Mouse (Mus musculus): Measurements from ENCODE around the gene Nfia. TPM values are rescaled to one million over a fixed set of nuclear protein-coding genes. Genes with fewer than 3 reads are reported as not detected.

The Nfia gene
- polyA plus RNA-seq, 1 experiment from 2014 or later, result 88.3 TPM

DNA sequence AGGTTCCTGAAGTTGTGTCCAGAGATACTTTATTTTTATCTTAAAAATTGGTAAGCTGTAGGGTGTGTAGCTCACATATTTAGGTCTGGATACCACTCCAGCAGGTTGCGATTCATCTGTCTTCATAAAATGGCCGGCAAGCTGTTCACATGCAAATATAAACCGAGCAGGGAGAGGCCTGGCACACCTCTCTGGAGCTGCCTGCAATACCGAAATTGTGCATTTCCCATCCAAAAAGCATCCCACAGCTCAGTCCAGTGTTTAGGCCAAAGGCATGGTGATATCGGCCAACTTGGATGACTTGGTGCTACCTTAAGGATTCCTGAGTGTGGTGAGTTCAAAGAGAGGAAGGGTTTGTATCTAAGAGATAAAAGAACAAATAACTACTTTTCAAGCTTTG lies 185.6 kb downstream of the Nfia start:
- H3K9ac ChIP-seq (replicated peaks; ENCODE audit: low read depth, low read length), result no peak overlapping the region
- H3K27me3 ChIP-seq (replicated peaks; ENCODE audit: control insufficient read depth, insufficient read depth, low read length), result no peaks in the 10 kb centered on the region
- peaks cover 10% of the 10 kb centered on the region for H3K4me1 ChIP-seq (replicated peaks; ENCODE audit: control insufficient read depth, insufficient read depth, low read length)
- no peaks in the 10 kb centered on the region for H3K36me3 ChIP-seq (ENCODE audit: control insufficient read depth, insufficient read depth)
- no peaks in the 10 kb centered on the region for H3K9me3 ChIP-seq (ENCODE audit: control insufficient read depth, low read length)
- H3K27ac ChIP-seq (ENCODE audit: low read length), result no peak overlapping the region
- no peak overlapping the region for H3K4me3 ChIP-seq (replicated peaks; ENCODE audit: low read length)
- no peak overlapping the region for H3K4me2 ChIP-seq (ENCODE audit: low read length)
- WGBS, result 61% methylated on average over 5 of the region's 5 CpGs
- 0 out of 2 replicates have a peak, but pooled peaks have one; percentile 49 for ATAC-seq

DNA sequence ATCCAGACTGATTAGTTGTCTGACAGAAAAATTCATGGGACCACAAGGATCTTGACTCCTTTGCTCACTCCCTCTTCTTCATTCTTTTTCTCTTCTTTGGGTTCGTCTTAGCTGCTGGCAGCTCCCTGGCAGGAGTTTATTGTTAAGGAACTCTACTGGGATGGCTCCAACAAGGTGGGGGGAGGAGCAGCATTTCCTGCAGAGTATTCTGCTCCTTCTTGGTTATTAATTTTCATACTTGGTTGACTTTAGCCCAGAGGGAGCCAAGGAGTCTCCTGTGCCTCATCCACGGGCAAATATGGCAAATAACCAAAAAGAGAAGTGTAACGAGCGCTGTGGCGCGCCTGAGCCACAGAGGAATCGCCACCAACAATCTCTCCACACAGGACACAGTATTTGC lies 190.3 kb downstream of the Nfia start:
- H3K9ac ChIP-seq (replicated peaks; ENCODE audit: low read depth, low read length), result no peak overlapping the region
- 70% methylated on average over 7 of the region's 7 CpGs for WGBS
- no peaks in the 10 kb centered on the region for H3K36me3 ChIP-seq (ENCODE audit: control insufficient read depth, insufficient read depth)
- no peaks in the 10 kb centered on the region for H3K9me3 ChIP-seq (ENCODE audit: control insufficient read depth, low read length)
- H3K4me2 ChIP-seq (ENCODE audit: low read length), result no peak overlapping the region
- no peaks in the 10 kb centered on the region for H3K27me3 ChIP-seq (replicated peaks; ENCODE audit: control insufficient read depth, insufficient read depth, low read length)
- no peak overlapping the region for H3K27ac ChIP-seq (ENCODE audit: low read length)
- peaks cover 3% of the 10 kb centered on the region; the same call in 1 of the 2 replicates for H3K4me1 ChIP-seq (replicated peaks; ENCODE audit: control insufficient read depth, insufficient read depth, low read length)
- ATAC-seq, result no peak
- H3K4me3 ChIP-seq (replicated peaks; ENCODE audit: low read length), result no peak overlapping the region

DNA sequence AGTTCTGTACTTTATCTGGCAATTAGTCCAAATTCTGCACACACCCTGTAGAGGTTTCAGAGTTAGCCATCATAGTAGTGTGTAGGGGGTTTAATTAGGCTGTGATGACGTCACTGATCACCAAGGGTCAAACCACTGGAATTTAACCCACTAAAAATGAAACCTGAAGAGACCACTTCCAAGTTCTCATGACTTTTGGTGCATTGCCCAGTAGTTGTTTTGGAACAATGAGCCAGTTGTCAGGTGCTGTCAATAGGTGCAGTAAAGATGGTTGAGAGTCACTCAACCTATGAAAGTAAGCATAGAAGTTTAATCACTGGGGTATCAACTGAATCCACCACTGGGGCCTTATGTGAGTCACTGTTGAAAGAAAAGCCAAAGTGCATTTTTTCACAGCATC lies 191.4 kb downstream of the Nfia start:
- H3K27ac ChIP-seq (ENCODE audit: low read length), result no peak overlapping the region
- 43% methylated on average over 1 of the region's 1 CpGs for WGBS
- ATAC-seq, result no peak
- H3K27me3 ChIP-seq (replicated peaks; ENCODE audit: control insufficient read depth, insufficient read depth, low read length), result no peaks in the 10 kb centered on the region
- no peak overlapping the region for H3K4me2 ChIP-seq (ENCODE audit: low read length)
- no peak overlapping the region for H3K9ac ChIP-seq (replicated peaks; ENCODE audit: low read depth, low read length)
- no peak overlapping the region for H3K4me3 ChIP-seq (replicated peaks; ENCODE audit: low read length)
- H3K9me3 ChIP-seq (ENCODE audit: control insufficient read depth, low read length), result no peaks in the 10 kb centered on the region
- no peaks in the 10 kb centered on the region for H3K36me3 ChIP-seq (ENCODE audit: control insufficient read depth, insufficient read depth)
- no peaks in the 10 kb centered on the region for H3K4me1 ChIP-seq (replicated peaks; ENCODE audit: control insufficient read depth, insufficient read depth, low read length)

DNA sequence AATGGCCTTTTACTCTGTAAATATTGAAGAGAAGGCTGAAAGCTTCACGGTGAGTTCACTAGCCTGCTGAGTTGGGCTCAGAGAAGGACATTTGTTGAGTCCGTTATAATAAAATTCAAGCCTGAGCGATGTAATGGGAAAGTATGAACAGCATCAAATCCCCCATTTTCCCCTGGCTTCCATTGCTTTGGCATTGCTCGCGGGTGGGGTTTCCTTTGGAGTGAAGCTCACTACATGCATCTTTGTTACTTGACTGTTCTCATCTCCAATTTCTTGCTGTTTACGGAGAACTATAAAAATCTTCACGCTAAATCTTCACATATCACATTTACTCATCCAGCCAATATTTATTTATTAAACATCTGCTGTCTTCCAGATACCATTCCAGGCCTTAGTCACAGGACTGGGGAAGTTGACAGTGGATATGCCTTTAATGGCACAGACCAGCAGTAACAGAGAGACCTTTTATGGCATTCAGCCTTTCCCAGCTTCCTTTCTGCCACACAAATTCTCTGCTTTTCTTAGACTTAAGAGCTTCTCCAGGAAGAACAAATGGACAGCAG lies 196.3 kb downstream of the Nfia start:
- 80% methylated on average over 7 of the region's 7 CpGs for WGBS
- Histone ChIP-seq H3K9ac (replicated peaks; ENCODE audit: low read depth, low read length) (no peak overlapping the region), H3K4me1 (replicated peaks; ENCODE audit: control insufficient read depth, insufficient read depth, low read length) (peaks cover 6% of the 10 kb centered on the region; the same call in 1 of the 2 replicates), H3K27me3 (replicated peaks; ENCODE audit: control insufficient read depth, insufficient read depth, low read length) (no peaks in the 10 kb centered on the region), H3K36me3 (ENCODE audit: control insufficient read depth, insufficient read depth) (no peaks in the 10 kb centered on the region), H3K9me3 (ENCODE audit: control insufficient read depth, low read length) (no peaks in the 10 kb centered on the region), H3K4me3 (replicated peaks; ENCODE audit: low read length) (no peak overlapping the region), H3K27ac (ENCODE audit: low read length) (no peak overlapping the region), H3K4me2 (ENCODE audit: low read length) (no peak overlapping the region)
- no peak for ATAC-seq

DNA sequence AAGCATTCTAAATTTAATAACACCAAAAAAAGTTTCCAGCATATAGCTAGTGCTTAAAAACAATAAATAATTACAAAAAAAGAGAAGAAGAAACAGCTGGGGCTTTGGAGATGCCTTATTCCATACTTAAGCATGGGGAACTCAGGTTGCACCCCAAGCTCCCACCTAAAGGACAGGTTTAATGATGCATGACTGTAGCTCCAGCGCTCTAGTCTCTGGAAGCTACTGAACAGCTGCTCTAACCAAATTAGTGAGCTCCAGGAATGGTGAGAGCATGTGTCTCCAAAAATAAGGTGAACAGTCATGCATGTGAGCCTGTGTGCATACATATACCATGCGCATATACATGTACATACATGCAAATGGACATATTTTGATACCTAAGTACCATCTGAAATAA lies 200.5 kb downstream of the Nfia start:
- Histone ChIP-seq H3K27ac (ENCODE audit: low read length) (no peak overlapping the region), H3K4me2 (ENCODE audit: low read length) (no peak overlapping the region), H3K9me3 (ENCODE audit: control insufficient read depth, low read length) (no peaks in the 10 kb centered on the region), H3K4me1 (replicated peaks; ENCODE audit: control insufficient read depth, insufficient read depth, low read length) (peaks cover 6% of the 10 kb centered on the region), H3K4me3 (replicated peaks; ENCODE audit: low read length) (no peak overlapping the region), H3K27me3 (replicated peaks; ENCODE audit: control insufficient read depth, insufficient read depth, low read length) (no peaks in the 10 kb centered on the region), H3K36me3 (ENCODE audit: control insufficient read depth, insufficient read depth) (no peaks in the 10 kb centered on the region), H3K9ac (replicated peaks; ENCODE audit: low read depth, low read length) (no peak overlapping the region)
- 87% methylated on average over 2 of the region's 2 CpGs for WGBS
- ATAC-seq, result no peak

DNA sequence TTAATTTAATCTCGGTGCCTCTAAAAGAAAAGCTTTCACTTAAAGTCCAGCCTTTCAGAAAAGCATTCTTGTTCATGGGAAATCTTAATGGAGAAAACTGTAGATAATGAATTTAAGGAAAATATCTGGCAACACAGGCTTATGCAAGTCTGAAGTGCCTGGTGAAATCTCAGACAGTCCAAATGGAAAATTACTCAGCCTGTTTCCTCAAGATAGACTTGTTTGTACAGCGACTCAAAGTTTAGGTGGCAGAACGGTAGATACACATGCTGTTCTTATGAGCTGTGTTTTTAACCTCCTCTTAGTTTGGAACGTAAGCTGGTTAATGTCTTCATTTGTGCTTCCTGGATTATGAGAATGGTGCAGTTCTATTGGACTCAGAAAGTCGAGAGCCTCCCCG lies 201.5 kb downstream of the Nfia start:
- Histone ChIP-seq H3K9me3 (ENCODE audit: control insufficient read depth, low read length) (no peaks in the 10 kb centered on the region), H3K4me2 (ENCODE audit: low read length) (no peak overlapping the region), H3K36me3 (ENCODE audit: control insufficient read depth, insufficient read depth) (no peaks in the 10 kb centered on the region), H3K4me1 (replicated peaks; ENCODE audit: control insufficient read depth, insufficient read depth, low read length) (peaks cover 6% of the 10 kb centered on the region), H3K27ac (ENCODE audit: low read length) (no peak overlapping the region), H3K4me3 (replicated peaks; ENCODE audit: low read length) (no peak overlapping the region), H3K9ac (replicated peaks; ENCODE audit: low read depth, low read length) (no peak overlapping the region), H3K27me3 (replicated peaks; ENCODE audit: control insufficient read depth, insufficient read depth, low read length) (no peaks in the 10 kb centered on the region)
- no peak for ATAC-seq
- 86% methylated on average over 6 of the region's 6 CpGs for WGBS

DNA sequence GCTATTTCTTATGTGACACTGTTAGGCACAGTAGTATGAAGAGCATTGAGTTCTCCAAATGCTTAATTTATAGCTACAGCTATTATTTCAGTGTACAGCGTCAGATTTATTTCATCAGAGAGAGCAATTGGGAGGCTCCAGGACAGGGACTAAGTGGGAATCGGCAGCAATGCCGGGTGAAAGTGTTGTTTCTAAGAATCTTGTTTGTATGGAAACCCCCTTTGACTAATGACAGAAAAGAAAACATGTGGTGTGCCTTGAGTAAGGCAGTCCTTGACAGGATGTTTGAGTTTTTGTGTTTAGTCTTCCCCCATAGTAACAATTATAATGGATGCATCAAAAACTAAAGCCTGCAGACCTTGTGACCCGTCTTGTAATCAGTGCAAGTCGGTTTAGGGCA lies 204.4 kb downstream of the Nfia start:
- no peaks in the 10 kb centered on the region; the same call in 1 of the 2 replicates for H3K4me1 ChIP-seq (replicated peaks; ENCODE audit: control insufficient read depth, insufficient read depth, low read length)
- 60% methylated on average over 5 of the region's 5 CpGs for WGBS
- H3K9ac ChIP-seq (replicated peaks; ENCODE audit: low read depth, low read length), result no peak overlapping the region
- H3K4me2 ChIP-seq (ENCODE audit: low read length), result no peak overlapping the region
- no peaks in the 10 kb centered on the region for H3K36me3 ChIP-seq (ENCODE audit: control insufficient read depth, insufficient read depth)
- no peaks in the 10 kb centered on the region for H3K9me3 ChIP-seq (ENCODE audit: control insufficient read depth, low read length)
- no peak for ATAC-seq
- no peak overlapping the region for H3K4me3 ChIP-seq (replicated peaks; ENCODE audit: low read length)
- H3K27ac ChIP-seq (ENCODE audit: low read length), result no peak overlapping the region
- H3K27me3 ChIP-seq (replicated peaks; ENCODE audit: control insufficient read depth, insufficient read depth, low read length), result no peaks in the 10 kb centered on the region

DNA sequence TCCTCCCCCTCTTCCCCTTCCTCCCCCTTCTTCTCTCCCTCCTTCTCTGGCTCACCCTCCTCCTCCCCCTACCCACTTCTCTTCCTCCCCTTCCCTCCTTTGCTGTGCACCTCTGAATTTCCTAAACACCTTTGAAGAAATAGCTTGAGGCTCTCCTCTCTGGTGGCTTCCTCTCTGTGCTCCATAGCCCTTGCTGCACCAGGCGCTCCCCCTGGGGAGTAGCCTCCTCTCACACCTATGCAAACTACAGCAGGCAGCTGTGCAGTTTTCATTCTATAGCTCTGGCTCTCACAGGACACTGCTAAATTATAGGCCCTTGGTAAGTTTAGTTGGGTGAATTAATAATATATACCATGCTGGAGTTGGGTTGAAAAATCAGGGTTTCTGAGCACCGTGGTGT lies 211.8 kb downstream of the Nfia start:
- no peak overlapping the region for H3K27ac ChIP-seq (ENCODE audit: low read length)
- WGBS, result 89% methylated on average over 2 of the region's 2 CpGs
- H3K27me3 ChIP-seq (replicated peaks; ENCODE audit: control insufficient read depth, insufficient read depth, low read length), result no peaks in the 10 kb centered on the region
- H3K9me3 ChIP-seq (ENCODE audit: control insufficient read depth, low read length), result no peaks in the 10 kb centered on the region
- no peak for ATAC-seq
- 0 out of 2 replicates have a peak, but pooled peaks cover 4% of the 10 kb centered on the region for H3K4me1 ChIP-seq (replicated peaks; ENCODE audit: control insufficient read depth, insufficient read depth, low read length)
- H3K36me3 ChIP-seq (ENCODE audit: control insufficient read depth, insufficient read depth), result no peaks in the 10 kb centered on the region
- no peak overlapping the region for H3K4me3 ChIP-seq (replicated peaks; ENCODE audit: low read length)
- H3K4me2 ChIP-seq (ENCODE audit: low read length), result no peak overlapping the region
- no peak overlapping the region for H3K9ac ChIP-seq (replicated peaks; ENCODE audit: low read depth, low read length)

DNA sequence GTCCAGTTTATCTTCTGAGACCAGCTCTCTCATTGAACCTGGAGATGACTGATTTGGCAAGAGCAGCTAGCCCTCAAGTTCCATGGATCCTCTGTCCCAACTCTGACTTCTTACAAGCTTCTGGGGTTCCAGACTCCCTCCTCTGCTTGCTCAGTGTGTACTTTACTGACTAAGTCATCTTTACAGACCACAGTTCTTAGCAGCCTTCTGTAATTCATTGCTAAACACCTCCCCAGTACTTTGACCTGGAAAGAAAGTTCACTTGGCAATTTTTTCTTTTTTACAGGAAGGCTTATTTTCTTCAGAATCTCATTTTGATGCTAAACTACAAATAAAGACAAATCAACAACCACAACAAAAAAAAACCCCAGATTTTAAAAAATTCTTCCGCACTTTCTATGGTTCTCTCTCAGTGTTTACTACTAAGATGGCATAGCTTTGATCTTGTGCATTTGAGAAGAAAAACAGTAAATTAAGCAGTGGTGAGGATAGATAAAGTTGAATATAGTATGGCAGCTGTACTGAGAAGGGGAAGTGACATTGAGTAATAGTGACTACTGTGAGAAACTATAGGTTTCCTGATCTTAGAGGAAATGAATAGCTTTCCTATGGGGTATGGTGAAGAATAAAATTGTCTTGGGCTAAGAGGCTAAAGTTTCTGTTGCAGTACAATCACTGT lies 213.7 kb downstream of the Nfia start:
- no peak for ATAC-seq
- H3K4me1 ChIP-seq (replicated peaks; ENCODE audit: control insufficient read depth, insufficient read depth, low read length), result 0 out of 2 replicates have a peak, but pooled peaks cover 6% of the 10 kb centered on the region
- H3K36me3 ChIP-seq (ENCODE audit: control insufficient read depth, insufficient read depth), result no peaks in the 10 kb centered on the region
- WGBS, result 90% methylated on average over 1 of the region's 1 CpGs
- H3K4me3 ChIP-seq (replicated peaks; ENCODE audit: low read length), result no peak overlapping the region
- H3K9ac ChIP-seq (replicated peaks; ENCODE audit: low read depth, low read length), result no peak overlapping the region
- no peaks in the 10 kb centered on the region for H3K27me3 ChIP-seq (replicated peaks; ENCODE audit: control insufficient read depth, insufficient read depth, low read length)
- H3K27ac ChIP-seq (ENCODE audit: low read length), result no peak overlapping the region
- H3K9me3 ChIP-seq (ENCODE audit: control insufficient read depth, low read length), result no peaks in the 10 kb centered on the region
- no peak overlapping the region for H3K4me2 ChIP-seq (ENCODE audit: low read length)
